Mouse (Mus musculus) neural tube, embryonic 14.5 days (tissue): ENCODE results near the gene Dbh. TPM values are rescaled to one million over a fixed set of nuclear protein-coding genes. Genes with fewer than 3 reads are reported as not detected.

Experiments used
- ATAC-seq: fragments of 200-750 bp; cut with Nextera tagmentation; 2 replicates; pipeline ENCODE4 v1.8.0; 2017; ENCODE audit warnings: low read depth, mild to moderate bottlenecking, moderate TSS enrichment, moderate library complexity
- H3K27ac ChIP-seq: fragments of 300-500 bp; sonication (generic); 2 replicates; pipeline ENCODE4 v1.5.1; 2014; ENCODE audit warnings: low read depth, mild to moderate bottlenecking, control low read depth, low read length, moderate library complexity, mixed read lengths
- H3K27me3 ChIP-seq: fragments of 300-500 bp; sonication (generic); 2 replicates; pipeline ENCODE4 v1.6.1; 2014; ENCODE audit warnings: low read length; ENCODE audit not compliant: control insufficient read depth, insufficient read depth
- H3K36me3 ChIP-seq: fragments of 300-500 bp; sonication (generic); 2 replicates; pipeline ENCODE4 v1.6.1; 2014; ENCODE audit warnings: low read length, mixed read lengths; ENCODE audit not compliant: control insufficient read depth, insufficient read depth
- H3K4me1 ChIP-seq: fragments of 300-500 bp; sonication (generic); 2 replicates; pipeline ENCODE4 v1.6.1; 2014; ENCODE audit warnings: low read length; ENCODE audit not compliant: control insufficient read depth, insufficient read depth
- H3K4me2 ChIP-seq: fragments of 300-500 bp; sonication (generic); 2 replicates; pipeline ENCODE4 v1.6.1; 2014; ENCODE audit warnings: mild to moderate bottlenecking, low read depth, low read length, control low read depth
- H3K4me3 ChIP-seq: fragments of 300-500 bp; sonication (generic); 2 replicates; pipeline ENCODE4 v1.5.1; 2014; ENCODE audit warnings: low read depth, low read length, control low read depth, mixed read lengths
- H3K9ac ChIP-seq: fragments of 300-500 bp; sonication (generic); replicated peaks from 2 replicates; pipeline ENCODE4 v1.6.1; 2014; ENCODE audit warnings: low read depth, mild to moderate bottlenecking, control low read depth, low read length, mixed read lengths
- H3K9me3 ChIP-seq: fragments of 300-500 bp; sonication (generic); 2 replicates; pipeline ENCODE4 v1.6.1; 2016; ENCODE audit warnings: low read length; ENCODE audit not compliant: control insufficient read depth
- WGBS: fragments of 180-500 bp; shearing (Covaris S2); extraction: QIAGEN DNeasy Blood & Tissue Kit; methylation state at CpG from one replicate; pipeline ENCODE4 v1.1.7; 2014; 5-methylcytosine and 5-hydroxymethylcytosine counted together
- polyA plus RNA-seq: library from polyadenylated mRNA; unstranded; fragments of >200 nt; fragmentation: Nextera tagmentation; extraction: Ambion mirVana; gene quantifications from 2 replicates; pipeline ENCODE4 v1.2.1, GENCODE M21; 2014

Gene Dbh
- polyA plus RNA-seq, 1 experiment from 2014 or later: 0.11 TPM

DNA sequence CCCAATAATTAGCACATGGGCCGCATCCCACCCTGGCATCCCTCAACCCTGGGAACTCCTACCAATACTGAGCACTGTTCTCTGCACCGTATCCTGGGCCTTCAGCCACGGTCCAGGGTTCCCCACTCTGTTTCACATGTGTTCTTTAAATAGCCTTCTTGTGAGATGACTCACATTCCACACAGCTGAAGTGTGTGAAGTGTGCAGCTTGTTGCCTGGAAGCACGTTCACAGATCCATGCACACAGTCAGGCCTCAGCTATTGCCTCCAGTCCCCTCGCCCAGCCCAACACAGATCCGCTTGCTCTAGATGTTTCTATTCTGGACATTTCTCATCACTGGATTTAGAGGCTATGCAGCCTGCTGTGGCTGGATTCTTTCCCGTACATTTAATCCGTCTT is 14.1 kb downstream of the Dbh start:
- no peaks in the 10 kb centered on the region for H3K27me3 ChIP-seq
- WGBS: 85% methylated on average over 8 of the region's 8 CpGs
- no peak for ATAC-seq

GRCm38 (mm10) chr2:27181907-27182306 is 16.9 kb downstream of the Dbh start:
- Histone ChIP-seq H3K9me3 (no peaks in the 10 kb centered on the region), H3K36me3 (no peaks in the 10 kb centered on the region), H3K27ac (no peak overlapping the region), H3K4me1 (peaks cover 4% of the 10 kb centered on the region; the same call in 1 of the 2 replicates), H3K27me3 (no peaks in the 10 kb centered on the region), H3K4me3 (no peak overlapping the region), H3K4me2 (no peak overlapping the region), H3K9ac (no peak overlapping the region)
- WGBS: 64% methylated on average over 4 of the region's 4 CpGs
- no peak for ATAC-seq

More for the DNA sequence above, 14.1 kb downstream of the Dbh start:
- no peak overlapping the region for H3K27ac ChIP-seq
- no peak overlapping the region for H3K4me3 ChIP-seq
- H3K36me3 ChIP-seq: no peaks in the 10 kb centered on the region
- H3K4me1 ChIP-seq: peaks cover 4% of the 10 kb centered on the region; the same call in 1 of the 2 replicates
- H3K9ac ChIP-seq: no peak overlapping the region
- H3K9me3 ChIP-seq: no peaks in the 10 kb centered on the region
- no peak overlapping the region for H3K4me2 ChIP-seq

DNA sequence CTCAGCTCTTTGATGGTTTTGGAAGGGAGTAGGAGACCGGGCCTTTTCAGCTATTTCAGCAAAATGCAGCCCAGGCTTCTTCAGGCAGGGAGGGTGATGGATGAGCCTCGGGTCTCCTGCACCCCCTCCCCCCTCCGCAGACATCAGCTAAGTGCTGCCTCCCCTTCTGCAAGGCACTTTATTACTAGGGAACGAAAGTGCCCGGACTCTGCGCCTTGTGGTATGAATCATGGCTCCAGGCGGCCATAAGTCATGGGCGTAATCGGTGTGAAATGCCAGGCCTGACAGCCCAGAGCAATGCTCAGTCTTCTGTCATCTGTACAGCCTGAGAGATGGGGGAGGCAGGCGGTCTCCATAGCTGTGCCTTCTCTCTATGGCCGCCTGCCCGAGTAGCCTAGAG is 18.7 kb downstream of the Dbh start:
- Histone ChIP-seq H3K27me3 (no peaks in the 10 kb centered on the region), H3K9me3 (no peaks in the 10 kb centered on the region), H3K36me3 (no peaks in the 10 kb centered on the region), H3K4me2 (no peak overlapping the region), H3K4me3 (no peak overlapping the region), H3K27ac (peak overlapping the region; percentile 58), H3K9ac (no peak overlapping the region), H3K4me1 (peaks cover 4% of the 10 kb centered on the region; the same call in 1 of the 2 replicates)
- WGBS: 36% methylated on average over 12 of the region's 12 CpGs
- ATAC-seq: peak; percentile 90

- Histone ChIP-seq H3K9ac (no peak overlapping the region), H3K4me2 (no peak overlapping the region), H3K36me3 (no peaks in the 10 kb centered on the region), H3K4me3 (no peak overlapping the region), H3K27me3 (no peaks in the 10 kb centered on the region), H3K9me3 (no peaks in the 10 kb centered on the region), H3K4me1 (peaks cover 4% of the 10 kb centered on the region; the same call in 1 of the 2 replicates), H3K27ac (no peak overlapping the region)
- ATAC-seq: no peak
- 88% methylated on average over 6 of the region's 6 CpGs for WGBS
Measured at GRCm38 (mm10) chr2:27187531-27187930, 22.5 kb downstream of the Dbh start.

- no peak for ATAC-seq
- Histone ChIP-seq H3K9me3 (no peaks in the 10 kb centered on the region), H3K36me3 (no peaks in the 10 kb centered on the region), H3K4me2 (no peak overlapping the region), H3K27me3 (no peaks in the 10 kb centered on the region), H3K4me3 (no peak overlapping the region), H3K9ac (no peak overlapping the region), H3K27ac (no peak overlapping the region), H3K4me1 (no peaks in the 10 kb centered on the region)
- 55% methylated on average over 4 of the region's 4 CpGs for WGBS
Measured at GRCm38 (mm10) chr2:27189994-27190393, 25.0 kb downstream of the Dbh start.

- ATAC-seq: no peak
- Histone ChIP-seq H3K27ac (no peak overlapping the region), H3K4me2 (no peak overlapping the region), H3K9ac (no peak overlapping the region), H3K36me3 (no peaks in the 10 kb centered on the region), H3K27me3 (no peaks in the 10 kb centered on the region), H3K4me1 (no peaks in the 10 kb centered on the region), H3K9me3 (no peaks in the 10 kb centered on the region), H3K4me3 (no peak overlapping the region)
- WGBS: 59% methylated on average over 5 of the region's 5 CpGs
Measured at GRCm38 (mm10) chr2:27198551-27199246, 33.7 kb downstream of the Dbh start.

- Histone ChIP-seq H3K4me2 (no peak overlapping the region), H3K36me3 (no peaks in the 10 kb centered on the region), H3K27me3 (no peaks in the 10 kb centered on the region), H3K4me3 (no peak overlapping the region), H3K9me3 (no peaks in the 10 kb centered on the region), H3K9ac (no peak overlapping the region), H3K4me1 (no peaks in the 10 kb centered on the region), H3K27ac (no peak overlapping the region)
- no peak for ATAC-seq
- 93% methylated on average over 1 of the region's 1 CpGs for WGBS
Measured at GRCm38 (mm10) chr2:27200586-27200985, 35.6 kb downstream of the Dbh start.

- H3K36me3 ChIP-seq: no peaks in the 10 kb centered on the region
- no peak overlapping the region for H3K9ac ChIP-seq
- no peaks in the 10 kb centered on the region for H3K9me3 ChIP-seq
- no peak overlapping the region for H3K27ac ChIP-seq
- whole genome bisulfite sequencing: 76% methylated on average over 10 of the region's 10 CpGs
- no peak overlapping the region for H3K4me2 ChIP-seq
- ATAC-seq: no peak
- no peaks in the 10 kb centered on the region for H3K4me1 ChIP-seq
- H3K4me3 ChIP-seq: no peak overlapping the region
- H3K27me3 ChIP-seq: no peaks in the 10 kb centered on the region
Measured at GRCm38 (mm10) chr2:27205666-27206065, 40.6 kb downstream of the Dbh start.

DNA sequence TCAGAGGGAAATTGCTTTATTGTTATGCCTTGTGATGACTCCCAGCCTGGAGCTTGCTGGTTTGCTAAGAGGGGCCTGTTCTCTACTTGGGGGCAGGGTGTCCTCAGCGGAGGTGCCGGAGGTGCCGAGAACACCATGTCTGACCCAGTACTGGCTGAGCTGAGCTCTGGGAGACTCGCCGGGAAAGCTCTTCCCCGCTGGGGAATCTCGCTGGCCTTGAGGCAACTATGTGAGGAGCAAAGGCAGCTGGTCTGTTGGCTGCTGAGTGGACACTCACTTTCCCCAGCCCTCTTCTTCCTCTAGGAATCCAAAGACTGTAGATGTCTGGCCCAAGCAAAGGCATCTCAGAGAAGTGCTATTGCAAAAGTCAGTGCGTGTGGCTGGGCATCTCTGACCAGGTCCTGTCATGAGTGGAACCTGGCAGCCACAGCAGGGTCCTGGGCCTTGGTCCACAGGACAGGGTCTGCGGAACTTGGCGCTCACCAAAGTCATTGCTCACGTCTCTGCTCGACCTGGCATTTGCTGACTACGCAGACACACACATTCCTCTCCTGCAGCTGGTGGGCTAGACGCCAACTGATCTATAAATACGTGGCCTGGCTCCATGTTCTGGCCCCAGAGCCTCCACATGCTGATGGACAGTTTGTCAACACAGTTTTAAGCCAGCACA is 41.2 kb downstream of the Dbh start:
- no peaks in the 10 kb centered on the region for H3K36me3 ChIP-seq
- no peaks in the 10 kb centered on the region for H3K9me3 ChIP-seq
- no peak overlapping the region for H3K27ac ChIP-seq
- no peak for ATAC-seq
- WGBS: 82% methylated on average over 15 of the region's 15 CpGs
- no peaks in the 10 kb centered on the region for H3K4me1 ChIP-seq
- no peak overlapping the region for H3K9ac ChIP-seq
- H3K4me3 ChIP-seq: no peak overlapping the region
- no peak overlapping the region for H3K4me2 ChIP-seq
- H3K27me3 ChIP-seq: no peaks in the 10 kb centered on the region
